Comparison of ENCODE assay signal across 11 mouse cellular contexts in genomic region chr16:38012382-38012781, GRCm38 (mm10).
DNase-seq lines count a peak whose midpoint lies in the region; ATAC-seq lines count a peak whose summit lies in the region.
"Had no signal": no experiment of that assay in that cellular context is flagged by ENCODE, and none has a peak within 500 bp of the region (broad histone marks: within the 10 kb centered on the region; RNA-seq: fewer than 3 reads in every experiment).

No protein-coding gene starts in this region.

- H3K27ac ChIP-seq in hindbrain, embryonic 12.5 days = no peak overlapping the region
- H3K27ac ChIP-seq: midbrain, embryonic 13.5 days had no signal

- H3K27me3 ChIP-seq in hindbrain, embryonic 12.5 days = no peaks in the 10 kb centered on the region
- H3K27me3 ChIP-seq: midbrain, embryonic 13.5 days had no signal

- H3K9ac ChIP-seq in hindbrain, embryonic 12.5 days = no peak overlapping the region
- H3K9ac ChIP-seq: forebrain, postnatal 0 days; midbrain, embryonic 13.5 days had no signal

- no peaks in the 10 kb centered on the region for H3K9me3 ChIP-seq in hindbrain, embryonic 12.5 days (replicated peaks)
- H3K9me3 ChIP-seq: midbrain, embryonic 13.5 days had no signal

- DNase-seq in urinary bladder, adult 18-20 months (ENCODE audit: low spot score in 2 of 2) = peak; percentile 59 to 81
- no peak for DNase-seq in urinary bladder, postnatal 10 days (ENCODE audit: low spot score)
- peak; percentile 40 for DNase-seq in fibroblast of lung, adult 2 months (ENCODE audit: low read depth)
- DNase-seq in lung, postnatal 14 days = peak; percentile 66
- no peak for DNase-seq in thymus, postnatal 25 days
- no peak for DNase-seq in left cerebral cortex, adult 18-20 months (ENCODE audit: low spot score in 2 of 2)
- DNase-seq: forebrain, postnatal 0 days; kidney, adult 9 months; left cerebral cortex, postnatal 4 days had no signal

- ATAC-seq in hindbrain, embryonic 12.5 days (ENCODE audit: low FRiP score) = no peak
- ATAC-seq: forebrain, postnatal 0 days; midbrain, embryonic 13.5 days had no signal

- no peaks in the 10 kb centered on the region for H3K36me3 ChIP-seq in hindbrain, embryonic 12.5 days
- H3K36me3 ChIP-seq: midbrain, embryonic 13.5 days had no signal

- H3K4me2 ChIP-seq in hindbrain, embryonic 12.5 days (replicated peaks) = no peak overlapping the region
- H3K4me2 ChIP-seq: midbrain, embryonic 13.5 days had no signal

- 75% methylated on average over 5 of the region's 5 CpGs for WGBS in hindbrain, embryonic 12.5 days

- no peaks in the 10 kb centered on the region for H3K4me1 ChIP-seq in hindbrain, embryonic 12.5 days
- H3K4me1 ChIP-seq: midbrain, embryonic 13.5 days had no signal

- H3K4me3 ChIP-seq in hindbrain, embryonic 12.5 days = no peak overlapping the region
- H3K4me3 ChIP-seq: midbrain, embryonic 13.5 days had no signal

Comparison
In these comparisons a context has a peak if more than half of its experiments do, and no peak if none do; other contexts are left out.
1. DNase-seq: peak in urinary bladder, adult 18-20 months (2 of 2), fibroblast of lung, adult 2 months (single experiment) and lung, postnatal 14 days (single experiment); none in urinary bladder, postnatal 10 days (single experiment), thymus, postnatal 25 days (single experiment) and left cerebral cortex, adult 18-20 months (0 of 2).